Mouse (Mus musculus): ENCODE results near the gene Tmem209.

Tmem209 gene

DNA sequence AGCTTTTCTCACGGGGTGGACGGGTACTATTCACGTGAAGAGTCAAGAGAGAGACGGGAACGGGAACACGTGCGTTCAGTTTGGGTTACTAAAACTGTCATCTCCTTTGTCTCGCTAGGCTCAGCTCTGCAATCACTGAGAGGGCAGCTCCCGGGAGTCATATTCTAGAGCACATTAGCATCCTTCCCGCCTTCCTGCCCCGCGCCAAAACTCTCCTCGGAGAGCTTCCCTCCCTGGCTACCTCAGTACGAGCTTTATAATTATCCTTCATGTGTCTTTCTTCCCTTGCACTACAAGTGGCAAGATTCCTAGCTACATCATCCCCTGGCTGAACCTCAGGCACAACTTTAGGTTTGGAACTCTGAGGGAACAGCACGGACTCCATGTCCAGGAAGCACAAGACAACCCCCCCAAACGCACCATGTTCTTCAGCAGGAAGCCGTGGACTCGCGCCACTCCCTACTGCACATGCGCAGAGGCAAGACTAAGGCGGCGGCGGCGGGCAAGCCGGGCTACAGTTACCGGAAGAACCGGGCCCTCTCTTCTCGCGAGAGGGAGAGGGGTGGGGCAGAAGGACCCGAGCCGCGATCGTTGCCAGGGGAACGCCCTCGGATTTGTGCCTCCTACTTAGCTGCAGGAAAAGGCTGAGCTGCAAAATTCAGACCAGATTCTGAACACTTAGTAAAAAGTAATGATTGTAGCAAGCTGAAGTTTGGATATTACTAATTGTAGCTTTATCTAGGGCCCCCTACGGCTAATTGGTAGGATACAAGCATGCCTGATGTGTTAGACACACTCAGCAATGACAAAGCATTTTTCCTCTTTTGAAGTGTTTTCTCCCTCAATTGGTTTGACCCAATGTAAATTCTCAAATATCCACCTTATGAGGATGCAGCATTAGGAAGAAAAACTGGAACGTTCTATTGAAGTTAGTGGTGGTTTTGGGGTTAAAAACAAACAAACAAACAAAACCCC, at the start of gene Tmem209, which contains the start of gene Ssmem1:
Tmem209 (minus strand) TSS at position 519 of the 975 bp plus-strand sequence.
Ssmem1 (plus strand) TSS at position 585 of the 975 bp plus-strand sequence.
- DNase-seq = peak; percentile 98

DNA sequence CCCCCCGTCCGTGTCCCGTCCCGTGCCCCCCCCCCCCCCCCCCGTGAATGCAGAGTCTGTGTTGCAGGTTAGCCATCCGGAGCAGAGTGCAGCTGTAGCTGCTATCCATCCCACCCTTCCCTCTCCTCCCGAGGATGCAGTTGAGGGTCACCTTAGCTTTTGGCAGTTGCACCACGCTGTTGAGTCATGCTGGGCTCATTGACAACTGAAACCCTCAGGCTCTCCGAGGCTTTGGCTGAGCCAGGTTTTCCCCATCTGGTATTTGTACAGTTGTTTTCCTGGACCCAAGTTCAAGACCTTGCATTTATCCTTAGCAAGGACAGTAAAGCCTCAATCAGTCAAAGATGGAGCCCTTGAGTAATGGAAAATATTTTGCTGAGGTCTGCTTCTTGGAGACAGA, 46.5 kb upstream of the Tmem209 start:
- no peak for DNase-seq

DNA sequence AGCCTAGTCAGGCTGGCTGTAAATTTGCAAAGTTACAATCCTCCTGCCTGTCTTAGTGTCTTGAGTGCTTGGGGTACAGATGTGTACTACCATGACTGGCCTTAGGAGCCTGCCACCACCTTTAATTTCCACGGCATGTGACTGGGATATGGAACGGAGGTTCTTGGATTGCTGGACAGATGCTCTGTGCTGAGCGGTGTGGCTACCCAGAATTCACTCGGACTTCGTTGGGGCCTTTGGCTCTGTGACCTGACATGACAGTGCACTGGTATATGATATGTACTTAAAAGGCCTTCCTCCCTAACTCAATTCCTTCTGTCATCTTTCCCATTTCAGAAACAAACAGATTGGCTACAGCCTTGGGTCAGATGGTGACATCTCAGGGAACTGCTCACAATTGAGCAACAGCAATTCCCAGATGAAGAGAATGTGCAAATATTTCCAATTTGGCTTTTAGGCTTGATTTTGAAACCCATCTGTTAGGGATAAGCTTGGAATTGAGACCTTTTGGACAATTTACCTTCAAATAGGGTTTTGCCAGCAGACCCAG, 45.1 kb upstream of the Tmem209 start:
- no peak for DNase-seq

DNA sequence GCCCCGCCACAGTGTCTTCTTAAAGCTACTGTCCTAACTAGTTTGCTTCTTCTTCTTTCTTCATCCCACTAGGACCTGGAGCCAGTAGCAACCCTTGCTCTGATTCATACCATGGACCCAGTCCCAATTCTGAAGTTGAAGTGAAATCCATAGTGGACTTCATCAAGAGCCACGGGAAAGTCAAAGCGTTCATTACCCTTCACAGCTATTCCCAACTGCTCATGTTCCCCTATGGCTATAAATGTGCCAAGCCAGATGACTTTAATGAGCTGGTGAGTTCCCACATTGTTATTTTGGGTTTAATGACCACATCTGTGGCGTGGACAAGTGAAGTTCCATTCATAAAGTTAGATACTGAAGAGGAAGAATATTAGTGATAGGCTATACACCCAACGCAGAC, 44.5 kb upstream of the Tmem209 start:
- no peak for DNase-seq

DNA sequence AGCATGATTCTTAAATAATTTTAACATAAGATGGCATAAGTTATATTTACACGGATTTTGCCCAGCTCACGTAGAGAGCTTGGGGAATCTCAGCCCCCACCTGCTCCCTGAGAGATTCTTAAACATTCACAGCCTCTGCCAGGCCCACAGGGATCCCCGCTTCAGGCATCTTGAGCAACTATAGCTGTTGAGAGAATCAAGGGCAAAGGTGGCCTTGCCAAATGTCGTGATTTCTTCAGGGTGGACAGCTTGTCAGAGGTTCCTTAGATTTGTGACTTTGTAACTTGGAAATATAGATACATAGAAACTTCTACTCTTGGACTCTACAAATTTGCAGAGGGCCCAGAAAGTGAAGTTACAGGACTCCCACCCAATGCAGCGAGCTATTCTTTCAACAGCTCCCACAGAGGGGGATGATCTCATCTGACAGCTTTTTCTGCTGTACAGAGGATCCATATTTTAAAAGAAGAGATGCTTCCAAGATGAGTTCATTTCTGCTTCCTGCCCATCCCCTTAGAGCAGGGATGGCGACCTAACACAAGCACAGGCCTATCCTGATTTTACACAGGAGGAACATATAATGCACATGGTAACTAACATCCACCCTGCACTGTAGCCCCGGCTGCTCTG, 43.9 kb upstream of the Tmem209 start:
- DNase-seq = no peak

DNA sequence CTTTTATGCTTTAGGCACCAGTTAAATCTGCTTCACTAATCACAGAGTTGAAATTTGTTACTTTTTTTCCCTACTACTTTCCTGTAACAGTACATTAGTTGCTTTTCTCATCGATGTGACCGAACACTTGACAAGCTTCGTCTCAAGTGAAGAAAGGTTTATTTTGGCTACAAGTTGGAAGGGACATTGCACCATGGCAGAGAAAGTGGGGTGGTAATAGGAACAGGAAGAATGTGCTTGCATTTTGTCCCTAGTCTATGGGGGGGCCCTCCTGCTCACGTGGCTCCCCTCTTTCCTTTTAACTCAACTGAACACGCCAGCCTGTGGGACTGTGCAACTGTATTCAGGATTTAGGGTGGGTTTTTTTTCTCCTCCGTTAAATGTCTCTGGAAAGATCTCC, 43.0 kb upstream of the Tmem209 start:
- no peak for DNase-seq

DNA sequence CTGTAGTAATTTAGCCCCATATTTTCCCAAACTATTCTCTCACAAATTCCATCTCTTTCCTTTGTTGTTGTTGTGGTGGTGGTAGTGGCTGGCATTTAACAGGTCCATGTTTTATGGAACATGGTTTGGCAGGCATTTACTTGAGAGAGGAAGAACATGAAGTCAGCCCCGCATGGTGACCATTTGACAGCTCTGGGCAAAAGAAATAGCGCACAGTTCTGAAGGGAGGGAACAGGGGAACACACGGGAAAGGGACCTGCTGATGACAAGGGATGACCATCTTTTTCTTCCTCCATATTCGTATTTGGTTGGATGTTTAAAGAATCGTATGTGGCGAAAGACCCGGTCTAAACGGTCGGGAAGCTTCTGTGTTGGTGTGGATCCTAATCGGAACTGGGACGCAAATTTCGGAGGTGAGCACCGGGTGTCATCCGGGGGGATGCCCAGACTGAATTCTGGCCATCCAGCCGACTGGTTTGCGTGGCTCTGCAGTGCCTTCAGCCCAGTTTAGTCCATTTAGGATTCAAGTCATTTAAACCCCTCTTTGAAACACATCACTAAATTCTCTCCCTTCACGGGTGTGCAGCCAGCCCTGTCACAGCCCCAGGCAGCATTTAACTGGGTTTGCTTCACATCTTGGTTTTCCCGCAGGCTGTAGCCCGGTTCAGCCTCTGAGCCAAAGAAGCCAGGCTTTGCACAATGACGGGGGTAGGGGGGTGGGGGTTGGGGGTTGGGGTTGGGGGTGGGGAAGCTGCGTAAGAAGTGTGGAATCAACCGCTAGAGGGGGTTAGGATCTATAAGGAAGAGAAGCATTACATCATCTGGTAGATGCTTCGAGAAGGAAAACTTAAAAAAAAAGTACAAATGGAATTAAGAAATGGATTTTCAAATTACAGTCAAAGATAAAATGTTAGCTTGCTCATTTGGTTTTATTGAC, 42.3 kb upstream of the Tmem209 start:
- DNase-seq = peak; percentile 32 to 44

DNA sequence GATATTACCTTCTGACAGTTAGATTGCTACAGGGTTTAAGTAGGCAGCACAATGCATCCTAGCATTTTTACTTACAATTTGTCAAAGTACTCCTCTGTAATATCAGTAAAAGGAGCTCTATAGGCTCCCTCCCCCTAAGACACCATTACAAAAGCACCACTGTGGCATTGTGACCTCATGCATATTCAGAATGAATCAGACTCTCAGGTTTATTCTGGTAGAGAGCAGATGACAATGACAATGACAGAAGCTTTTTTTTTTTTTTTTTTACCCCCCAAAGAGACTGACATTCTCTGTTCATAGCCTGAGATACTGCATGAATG, 41.6 kb upstream of the Tmem209 start:
- DNase-seq = no peak

DNA sequence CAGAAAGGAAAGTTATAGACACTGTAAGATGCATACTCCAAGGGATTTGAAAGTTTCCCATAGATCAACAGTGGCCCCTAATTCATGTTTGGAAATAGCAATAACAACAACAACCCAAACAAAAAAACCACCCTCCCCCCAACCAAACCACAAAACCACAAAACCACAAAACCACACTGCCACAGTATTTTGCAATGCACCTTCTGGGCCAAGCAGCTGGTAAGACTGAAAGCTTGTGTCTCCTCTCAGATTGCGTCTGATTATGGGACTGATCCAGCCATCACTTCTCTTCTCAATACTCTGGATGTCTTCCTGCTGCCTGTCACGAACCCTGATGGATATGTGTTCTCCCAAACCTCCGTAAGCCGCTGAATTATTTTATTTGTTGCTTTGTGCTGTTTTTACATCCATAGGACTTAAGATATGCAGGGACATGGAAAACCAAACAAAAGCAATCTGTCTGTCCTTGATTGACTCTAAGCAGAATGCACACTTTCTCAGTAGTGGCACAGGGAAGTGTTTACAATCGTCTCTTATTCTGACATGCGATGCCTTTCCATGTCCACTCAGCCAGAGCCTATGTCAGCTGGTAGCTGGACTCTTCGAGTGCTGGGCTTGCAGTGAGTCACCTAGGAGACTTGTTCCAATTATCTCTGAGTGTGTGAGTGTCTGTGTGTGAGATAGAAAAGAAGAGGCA, 41.1 kb upstream of the Tmem209 start:
- no peak for DNase-seq

DNA sequence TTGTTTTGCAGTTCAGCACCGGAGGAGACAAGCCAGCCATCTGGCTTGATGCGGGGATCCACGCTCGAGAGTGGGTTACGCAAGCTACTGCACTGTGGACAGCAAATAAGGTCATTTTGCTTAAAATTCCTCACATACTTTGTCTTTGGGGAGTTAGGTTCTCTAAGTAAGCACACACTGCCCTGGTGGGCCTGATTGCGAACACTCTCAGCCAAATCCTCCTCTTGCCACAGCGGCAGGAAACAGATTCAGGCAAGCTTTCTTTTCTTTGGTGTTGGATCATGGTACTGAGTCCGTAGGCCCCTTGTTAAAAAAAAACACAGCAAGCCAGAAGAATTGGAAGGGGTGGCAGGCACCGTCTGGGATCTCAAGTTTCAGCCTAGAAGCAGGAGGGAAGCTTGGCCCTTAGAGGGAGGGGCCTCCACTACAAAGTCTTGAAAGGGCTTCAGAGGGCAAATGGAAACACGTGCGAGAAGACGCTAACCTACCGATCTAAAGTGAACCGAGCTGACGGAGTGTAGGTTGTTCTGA, 39.7 kb upstream of the Tmem209 start:
- no peak for DNase-seq

DNA sequence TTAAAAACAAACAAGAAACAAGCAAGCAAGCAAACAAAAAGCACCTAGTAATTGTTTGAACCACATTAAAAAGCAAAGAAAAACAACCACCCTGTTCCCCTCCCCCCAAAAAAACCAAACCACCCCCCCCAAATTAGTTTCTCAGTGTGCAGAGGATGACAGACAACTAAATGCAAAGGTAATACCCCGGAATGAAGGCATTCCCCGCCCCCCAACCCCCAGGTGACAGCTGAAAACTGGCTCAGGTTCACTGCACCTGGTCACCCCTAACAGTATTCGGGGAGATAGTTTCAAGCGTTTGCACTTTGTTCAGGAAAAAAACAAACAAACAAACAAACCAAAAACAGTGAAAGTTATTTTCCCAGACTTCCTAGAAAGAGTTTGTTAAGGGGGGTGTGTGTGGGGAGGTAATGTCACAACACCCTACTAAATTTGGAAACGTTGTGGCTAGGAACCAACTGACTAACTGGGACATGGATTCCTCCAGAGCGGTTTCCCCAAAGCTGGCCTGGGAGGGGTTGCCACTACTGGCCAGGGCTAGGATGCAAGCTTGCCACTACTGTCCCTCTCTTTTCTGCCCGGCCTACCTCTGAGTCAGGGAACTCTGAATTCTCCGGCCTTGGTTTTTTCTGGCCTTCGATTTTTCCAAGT, 38.2 kb upstream of the Tmem209 start:
- peak in 1 of 2 experiments; percentile 16 for DNase-seq

DNA sequence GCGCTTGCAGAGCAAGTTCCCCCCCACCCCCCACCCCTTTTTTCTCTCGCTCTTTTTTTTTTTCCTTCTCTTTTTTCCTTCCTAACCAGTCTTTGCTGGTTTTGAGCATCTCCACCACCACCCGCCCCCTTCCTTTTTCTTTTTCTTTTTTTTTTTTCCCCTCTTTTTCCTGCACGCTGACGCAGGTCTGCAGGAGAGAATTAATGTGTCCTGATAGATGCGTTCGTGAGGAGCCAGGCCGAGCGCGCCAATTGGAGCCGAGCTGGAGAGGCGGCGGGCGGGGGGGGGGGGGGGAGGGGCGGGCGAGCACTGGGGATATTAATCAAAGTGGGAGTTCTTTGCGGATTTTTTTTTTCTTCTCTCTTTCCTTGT, 37.7 kb upstream of the Tmem209 start:
- peak; percentile 55 to 57 for DNase-seq

DNA sequence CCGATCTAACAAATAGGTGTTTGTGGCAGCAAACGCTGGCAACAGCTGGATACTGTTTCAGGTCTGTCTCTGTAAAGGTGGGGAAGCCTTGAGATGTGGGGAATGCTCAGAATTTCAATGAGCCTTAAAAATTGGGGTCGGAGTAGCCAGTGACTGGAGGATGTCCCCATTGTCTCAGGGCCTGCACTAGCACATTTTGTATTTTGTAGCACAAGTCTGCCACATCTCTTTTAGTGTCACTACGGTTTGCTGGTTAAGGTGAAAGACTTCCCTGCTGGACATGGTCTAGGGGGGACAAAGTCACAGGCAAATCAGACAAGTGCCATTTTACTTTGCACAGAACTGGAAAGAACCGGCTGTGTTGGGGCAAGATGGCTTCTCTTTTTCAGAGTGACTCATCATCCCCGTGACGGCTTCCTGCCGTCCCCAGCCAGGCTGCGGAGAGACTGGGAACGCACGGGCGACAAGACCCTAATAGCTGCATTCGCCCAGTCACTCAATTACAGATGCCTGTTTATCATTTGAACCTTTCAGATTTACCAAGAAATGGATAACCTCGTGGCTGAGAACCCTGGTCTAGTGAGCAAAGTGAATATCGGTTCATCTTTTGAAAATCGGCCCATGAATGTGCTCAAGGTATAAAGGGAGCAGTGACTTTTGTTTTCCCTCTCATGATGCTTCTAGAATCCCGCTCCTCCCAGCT, 37.1 kb upstream of the Tmem209 start:
- peak; percentile 41 to 53 for DNase-seq

DNA sequence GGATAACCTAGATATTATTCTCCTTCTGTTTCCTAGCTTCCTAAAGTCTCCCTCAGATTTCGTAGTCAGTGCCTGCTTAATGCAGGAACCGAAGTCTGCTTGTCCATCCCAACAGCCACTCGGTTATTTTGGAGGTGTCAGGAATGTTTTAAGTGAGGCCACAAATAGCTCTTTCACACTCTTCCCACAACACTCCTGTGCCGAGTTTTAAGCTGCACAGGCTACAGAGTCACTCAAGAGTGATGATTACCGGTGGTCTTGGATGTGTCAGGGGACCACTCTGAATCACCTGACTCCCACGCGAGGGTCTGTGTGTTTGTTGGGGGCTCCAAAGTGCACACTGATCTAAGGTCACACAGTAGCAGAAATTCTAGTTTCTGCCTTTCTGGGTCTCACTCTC, 36.1 kb upstream of the Tmem209 start:
- no peak for DNase-seq

DNA sequence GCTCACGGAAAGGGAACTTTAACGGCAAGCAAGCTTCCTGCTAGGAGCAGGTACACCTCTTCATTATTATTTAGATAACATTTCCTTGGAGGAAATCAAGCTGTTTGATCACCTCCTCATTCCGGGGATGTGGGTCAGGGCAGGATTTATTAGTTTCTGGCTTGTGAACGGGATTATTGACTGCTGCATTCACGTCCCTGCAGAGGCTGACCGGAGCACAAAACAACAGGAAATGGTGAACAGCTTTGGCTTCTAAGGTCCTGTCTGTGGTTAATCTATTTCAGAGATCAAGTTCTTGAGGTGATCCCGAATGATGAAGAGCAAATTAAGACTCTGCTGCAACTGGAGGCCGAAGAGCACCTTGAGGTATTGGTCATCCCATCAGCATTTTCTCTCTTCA, 34.3 kb upstream of the Tmem209 start:
- DNase-seq = no peak

DNA sequence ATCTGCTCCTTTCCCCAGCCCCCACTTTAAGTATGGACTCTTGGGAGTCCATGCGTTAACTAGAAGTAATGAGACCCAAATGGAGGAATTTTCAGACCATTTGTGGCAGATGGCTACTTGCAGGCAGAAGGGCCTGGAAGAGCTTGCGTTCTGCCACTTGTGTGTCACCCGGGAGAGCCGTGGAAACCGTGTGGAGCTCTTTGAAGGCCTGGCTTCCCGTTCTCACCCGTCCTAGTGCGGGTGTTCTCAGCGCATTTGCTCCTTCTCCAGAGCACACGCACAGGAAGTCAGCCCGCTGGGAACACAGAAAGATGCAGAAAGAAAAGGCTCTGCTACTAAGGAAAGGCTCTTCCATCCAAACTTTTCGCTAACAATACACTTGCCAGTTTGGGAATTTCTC, 33.5 kb upstream of the Tmem209 start:
- no peak for DNase-seq

DNA sequence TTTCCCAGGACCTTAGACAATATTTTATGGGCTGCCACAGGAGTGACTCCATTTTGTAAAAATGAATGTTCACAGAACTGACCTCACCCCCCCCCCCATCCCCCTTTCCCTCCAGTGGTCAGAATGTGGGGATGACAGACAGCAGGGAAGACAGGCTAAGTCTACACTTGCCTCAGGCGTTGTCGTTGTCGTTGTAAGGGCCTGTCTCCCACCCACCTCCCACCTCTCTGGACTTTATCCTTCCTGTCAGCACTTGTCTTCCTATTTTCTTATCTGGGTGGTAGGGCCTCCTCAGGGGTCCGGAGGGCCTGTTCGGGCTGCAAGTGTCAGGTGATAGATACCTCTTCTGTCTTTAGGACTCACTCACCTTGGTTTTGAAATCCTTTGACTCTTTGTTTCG, 32.7 kb upstream of the Tmem209 start:
- no peak for DNase-seq

DNA sequence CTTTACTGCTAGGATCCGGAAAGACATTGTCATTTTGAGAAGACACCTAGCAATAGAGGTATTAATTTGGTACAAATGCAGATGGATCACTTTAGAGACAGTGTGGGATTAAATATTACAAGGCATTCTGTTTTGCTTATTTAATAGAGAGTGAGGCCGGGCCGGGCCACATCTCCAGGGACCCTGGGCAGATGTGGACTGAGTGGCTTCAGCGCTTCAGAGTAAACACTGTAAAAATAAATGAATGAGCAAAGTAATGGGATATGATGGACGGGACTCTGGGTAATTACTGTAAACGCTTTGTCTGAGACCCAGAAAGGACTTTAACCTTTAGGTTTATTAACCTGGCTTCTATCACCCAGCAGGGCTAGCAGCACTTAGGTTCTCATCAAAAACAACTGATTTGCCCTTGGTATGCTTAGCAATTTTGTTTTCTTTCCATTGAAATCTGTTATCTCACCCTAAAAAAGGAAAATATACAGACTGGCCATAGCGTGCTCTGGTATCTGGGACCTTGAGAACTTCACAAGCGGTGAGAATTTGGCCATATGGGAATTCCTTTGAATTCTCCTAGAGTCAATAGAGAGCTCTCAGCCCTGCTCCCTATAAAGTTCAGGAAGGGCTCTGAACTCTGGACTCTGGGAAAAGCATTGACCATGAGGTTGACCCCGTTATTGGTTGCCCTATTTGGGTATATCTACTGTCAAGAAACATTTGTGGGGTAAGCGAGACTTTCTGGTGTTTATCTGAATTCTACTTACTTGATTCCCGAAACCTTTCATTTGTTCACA, 31.6 kb upstream of the Tmem209 start, which contains the start of gene Cpa2:
Cpa2 (plus strand) TSS at position 574 of the 791 bp plus-strand sequence.
- no peak for DNase-seq

DNA sequence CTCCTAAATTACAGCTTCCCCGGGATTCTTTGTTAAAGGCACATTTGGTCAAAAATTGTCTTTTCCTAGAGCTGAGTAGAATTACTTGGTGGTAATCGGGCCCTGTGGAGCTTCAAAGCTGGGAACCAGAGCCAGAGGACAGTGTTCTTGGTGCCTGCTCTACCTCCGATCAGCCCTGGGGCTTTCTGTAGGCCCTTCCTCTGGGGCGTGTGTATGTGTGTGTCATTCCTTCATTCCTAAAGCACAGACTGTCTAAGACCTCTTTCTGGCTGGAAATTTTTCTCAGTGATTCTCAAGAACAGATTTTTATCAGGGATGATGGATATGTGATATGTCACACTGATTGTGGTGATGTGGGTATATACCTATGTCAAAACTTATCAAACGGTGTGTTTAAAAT, 29.2 kb upstream of the Tmem209 start:
- DNase-seq = no peak

DNA sequence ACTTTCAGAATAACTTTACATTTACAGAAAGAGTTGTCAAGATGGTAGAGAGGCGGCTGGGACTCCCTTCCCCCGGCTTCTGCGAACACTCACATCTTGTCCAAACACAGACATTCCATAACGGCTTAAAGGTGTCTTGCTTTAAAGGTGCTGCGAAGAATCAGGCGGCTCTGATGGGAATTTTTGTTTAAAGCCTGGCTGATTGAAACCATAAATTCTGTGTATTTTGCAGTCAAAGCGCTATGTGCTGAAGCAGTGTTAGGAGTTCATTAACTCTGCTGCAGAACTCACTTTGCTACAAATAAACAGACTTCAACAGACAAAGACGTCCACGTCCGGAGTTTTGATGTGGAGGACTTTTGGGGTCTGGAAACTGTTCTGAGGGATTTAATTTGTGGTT, 28.7 kb upstream of the Tmem209 start:
- DNase-seq = no peak

Measured in cerebellum, postnatal 36 days (tissue).